Mouse (Mus musculus) activated CD4-positive, CD25-positive, alpha-beta regulatory T cell, adult 9 weeks (primary cell): ENCODE results near the gene Zfp850. TPM values are rescaled to one million over a fixed set of nuclear protein-coding genes. Genes with fewer than 3 reads are reported as not detected.

Source experiments
- polyA plus RNA-seq: library from polyadenylated mRNA; unstranded; fragments of 100-300 nt; shearing (Covaris generic); gene quantifications from one replicate; pipeline ENCODE4 v1.2.1, GENCODE M21; 2017

The Zfp850 gene
- 6.7 TPM for polyA plus RNA-seq

GRCm38 (mm10) chr7:28013549-28014444, at the start of gene Zfp850:
Zfp850 (minus strand) TSS chr7:28014115.

GRCm38 (mm10) chr7:28049476-28050409, 35.8 kb upstream of the Zfp850 start, which contains the start of gene Psmc4:
Psmc4 (minus strand) TSS chr7:28050101.

GRCm38 (mm10) chr7:27978683-27979528, 35.0 kb downstream of the Zfp850 start, which contains the start of gene Zfp780b:
Zfp780b (minus strand) TSS chr7:27979171.

Other genes starting within 250 kb of the Zfp850 start
- 3.2 TPM for gene Zfp626, start 206.9 kb downstream of the Zfp850 start, polyA plus RNA-seq
- gene Zfp59, start 175.5 kb downstream of the Zfp850 start, polyA plus RNA-seq = 9.0 TPM
- gene Zfp607a, start 156.6 kb downstream of the Zfp850 start, polyA plus RNA-seq = 11.7 TPM
- 8.6 TPM for gene Zfp974, start 84.7 kb downstream of the Zfp850 start, polyA plus RNA-seq
- 15.7 TPM for gene Zfp780b, start 34.9 kb downstream of the Zfp850 start, polyA plus RNA-seq
- 217 TPM for gene Psmc4, start 36.0 kb upstream of the Zfp850 start, polyA plus RNA-seq
- not detected for gene Fcgbp, start 57.1 kb upstream of the Zfp850 start, polyA plus RNA-seq
- not detected for gene 9530053A07Rik, start 115.4 kb upstream of the Zfp850 start, polyA plus RNA-seq
- gene Fbl, start 155.6 kb upstream of the Zfp850 start, polyA plus RNA-seq = 191 TPM
- gene Dyrk1b, start 165.4 kb upstream of the Zfp850 start, polyA plus RNA-seq = 7.4 TPM